Mouse (Mus musculus) thymus, adult 2 months (tissue): ENCODE results near the gene Zdhhc11.

Experiments used
- CTCF ChIP-seq: fragments of 200-500 bp; IDR thresholded peaks from 2 replicates; pipeline ENCODE4 v1.5.1; 2012; ENCODE audit warnings: mild to moderate bottlenecking, control low read depth, low read length, moderate library complexity, borderline replicate concordance; ENCODE audit not compliant: control insufficient read depth, poor library complexity, insufficient read depth; ENCODE audit errors: extremely low read depth
- POLR2A ChIP-seq: fragments of 200-500 bp; IDR thresholded peaks from 2 replicates; pipeline ENCODE4 v1.6.1; 2012; ENCODE audit warnings: mild to moderate bottlenecking, low read length, control low read depth, moderate library complexity; ENCODE audit not compliant: control insufficient read depth, poor library complexity, insufficient read depth; ENCODE audit errors: extremely low read depth

- TF ChIP-seq POLR2A (no peak), CTCF (no peak)
These were observed 19.0 kb upstream of the Zdhhc11 start for GRCm38 (mm10) chr13:73944606-73945005.
